Mouse (Mus musculus) bone marrow, adult 2 months (tissue): Measurements from ENCODE around the gene Prl8a9. TPM values are rescaled to one million over a fixed set of nuclear protein-coding genes. Genes with fewer than 3 reads are reported as not detected.

Experiments used
- H3K27ac ChIP-seq: fragments of 200-500 bp; 2 replicates; pipeline ENCODE4 v1.5.1; 2012; ENCODE audit warnings: low read depth, mild to moderate bottlenecking, control low read depth, inconsistent platforms, low read length; ENCODE audit not compliant: control insufficient read depth, poor library complexity, insufficient read depth
- H3K4me1 ChIP-seq: fragments of 200-500 bp; 2 replicates; pipeline ENCODE4 v1.6.1; 2011; ENCODE audit warnings: low read length; ENCODE audit not compliant: control insufficient read depth, insufficient read depth
- H3K4me3 ChIP-seq: fragments of 200-500 bp; replicated peaks from 2 replicates; pipeline ENCODE3; 2011; ENCODE audit warnings: mild to moderate bottlenecking, low read depth, low read length, control low read depth; ENCODE audit not compliant: control insufficient read depth
- CTCF ChIP-seq: fragments of 200-500 bp; IDR thresholded peaks from 2 replicates; pipeline ENCODE4 v1.5.1; 2011; ENCODE audit warnings: low read length, control low read depth; ENCODE audit not compliant: control insufficient read depth, insufficient read depth
- POLR2A ChIP-seq: fragments of 200-500 bp; IDR thresholded peaks from 2 replicates; pipeline ENCODE4 v1.6.1; 2011; ENCODE audit warnings: low read depth, mild to moderate bottlenecking, control low read depth, low read length, borderline replicate concordance; ENCODE audit not compliant: control insufficient read depth
- WGBS: fragments of 180-500 bp; shearing (Covaris S2); methylation state at CpG from one replicate; pipeline ENCODE4 v1.1.7; 2018; 5-methylcytosine and 5-hydroxymethylcytosine counted together
- polyA plus RNA-seq: library from polyadenylated mRNA; stranded (reverse); fragments of >200 nt; gene quantifications from 2 replicates; pipeline ENCODE4 v1.2.4, GENCODE M21; 2011; ENCODE audit warnings: low replicate concordance; ENCODE audit not compliant: missing spikeins, insufficient read depth, insufficient read length

Gene Prl8a9
- polyA plus RNA-seq, result not detected in 2 replicates

DNA sequence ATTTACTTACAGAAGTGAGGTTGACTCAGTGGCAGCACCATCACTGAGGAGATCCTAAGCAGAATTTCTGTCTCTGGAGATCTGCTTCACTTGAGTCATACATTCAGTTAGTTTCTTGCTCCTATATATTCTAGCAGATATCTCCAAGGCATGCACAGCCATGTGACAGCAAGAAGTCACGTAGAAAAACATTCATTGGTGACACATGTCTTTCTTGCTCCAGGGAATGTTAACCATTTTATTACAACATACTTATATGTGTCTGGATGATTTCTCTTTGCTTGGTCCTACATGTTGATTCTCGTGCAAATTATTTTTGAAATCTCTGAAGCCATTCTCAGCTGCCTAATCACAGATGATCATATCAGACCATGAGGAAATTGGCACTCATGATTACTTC, at the start of gene Prl8a9:
Prl8a9 (minus strand) TSS at position 101 of the 400 bp plus-strand sequence.
- Histone ChIP-seq H3K27ac (no peak within 1 kb of the TSS), H3K4me1 (no peaks in the 10 kb centered on the region), H3K4me3 (no peak within 1 kb of the TSS)
- 69% methylated on average over 2 of the region's 2 CpGs for WGBS
- TF ChIP-seq POLR2A (no peak), CTCF (no peak)

- no peak for TF ChIP-seq CTCF
- no peak for TF ChIP-seq POLR2A
- H3K27ac ChIP-seq, result no peak within 1 kb of the TSS
- WGBS, result 54% methylated on average over 4 of the region's 4 CpGs
- no peak within 1 kb of the TSS for H3K4me3 ChIP-seq
- no peaks in the 10 kb centered on the region for H3K4me1 ChIP-seq
Measured at GRCm38 (mm10) chr13:27610482-27610881, 46.1 kb upstream of the Prl8a9 start, which contains the start of gene Prl7b1. Prl7b1 (minus strand) TSS chr13:27610582.

- Histone ChIP-seq H3K4me1 (no peaks in the 10 kb centered on the region), H3K27ac (no peak within 1 kb of the TSS), H3K4me3 (no peak within 1 kb of the TSS)
- 75% methylated on average over 2 of the region's 2 CpGs for WGBS
- no peak for TF ChIP-seq CTCF
- no peak for TF ChIP-seq POLR2A
Measured at GRCm38 (mm10) chr13:27582071-27582470, 17.7 kb upstream of the Prl8a9 start, which contains the start of gene Prl8a1. Prl8a1 (minus strand) TSS chr13:27582171.

DNA sequence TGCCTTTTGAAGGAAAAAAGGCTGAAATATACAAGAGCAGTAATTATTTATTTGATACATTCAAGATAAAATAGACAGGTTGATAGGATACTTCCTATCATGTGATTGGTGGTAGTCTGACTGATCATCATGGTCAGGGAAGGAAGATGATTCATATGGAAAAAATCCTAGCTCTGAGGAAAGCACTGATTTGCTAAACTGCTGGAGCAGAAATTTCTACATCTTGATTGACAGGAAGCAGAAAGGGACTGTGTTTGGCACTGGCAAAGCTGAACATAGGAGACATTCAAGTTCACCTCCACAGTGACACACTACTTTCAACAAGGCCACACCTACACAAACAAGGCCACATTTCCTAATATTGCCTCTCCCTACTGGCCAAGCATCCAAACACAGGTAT, 11.1 kb downstream of the Prl8a9 start:
- Histone ChIP-seq H3K27ac (no peak overlapping the region), H3K4me1 (no peaks in the 10 kb centered on the region), H3K4me3 (no peak overlapping the region)
- TF ChIP-seq CTCF (no peak), POLR2A (no peak)

GRCm38 (mm10) chr13:27523156-27523555, 41.2 kb downstream of the Prl8a9 start:
- WGBS, result 72% methylated on average over 4 of the region's 4 CpGs
- TF ChIP-seq CTCF, result no peak
- TF ChIP-seq POLR2A, result no peak
- no peaks in the 10 kb centered on the region for H3K4me1 ChIP-seq
- no peak overlapping the region for H3K4me3 ChIP-seq
- no peak overlapping the region for H3K27ac ChIP-seq

- Histone ChIP-seq H3K4me1 (no peaks in the 10 kb centered on the region), H3K4me3 (no peak within 1 kb of the TSS), H3K27ac (no peak within 1 kb of the TSS)
- 77% methylated on average over 4 of the region's 4 CpGs for WGBS
- TF ChIP-seq CTCF (no peak), POLR2A (no peak)
Measured at GRCm38 (mm10) chr13:27513117-27513516, 51.3 kb downstream of the Prl8a9 start, which contains the start of gene Prl8a8. Prl8a8 (minus strand) TSS chr13:27513217.

Other genes starting within 250 kb of the Prl8a9 start
- not detected in 2 replicates for gene Prl8a2, start 218.9 kb downstream of the Prl8a9 start, polyA plus RNA-seq
- not detected in 2 replicates for gene Prl2b1, start 173.8 kb downstream of the Prl8a9 start, polyA plus RNA-seq
- gene Prl8a6, start 125.9 kb downstream of the Prl8a9 start, polyA plus RNA-seq, result not detected in 2 replicates
- gene Prl8a8, start 51.4 kb downstream of the Prl8a9 start, polyA plus RNA-seq, result not detected in 2 replicates
- not detected in 2 replicates for gene Prl8a1, start 17.6 kb upstream of the Prl8a9 start, polyA plus RNA-seq
- not detected in 2 replicates for gene Prl7b1, start 46.0 kb upstream of the Prl8a9 start, polyA plus RNA-seq
- not detected in 2 replicates for gene Prl7a1, start 77.9 kb upstream of the Prl8a9 start, polyA plus RNA-seq
- gene Prl7a2, start 103.4 kb upstream of the Prl8a9 start, polyA plus RNA-seq, result not detected in 2 replicates
- gene Prl7d1, start 152.1 kb upstream of the Prl8a9 start, polyA plus RNA-seq, result not detected in 2 replicates
- gene Prl7c1, start 216.2 kb upstream of the Prl8a9 start, polyA plus RNA-seq, result not detected in 2 replicates
- not detected in 2 replicates for gene Prl2a1, start 237.0 kb upstream of the Prl8a9 start, polyA plus RNA-seq